In genomic region chr1:92947966-92948365, GRCm38 (mm10) we compare ENCODE assay signal across 17 mouse cellular contexts. TPM values are rescaled to one million over a fixed set of nuclear protein-coding genes. Genes with fewer than 3 reads are reported as not detected.
DNase-seq lines count a peak whose midpoint lies in the region.
"Had no signal": no experiment of that assay in that cellular context is flagged by ENCODE, and none has a peak within 500 bp of the region (broad histone marks: within the 10 kb centered on the region; RNA-seq: fewer than 3 reads in every experiment).

No protein-coding gene starts in this region.

- peak; percentile 77 for DNase-seq in heart, adult 11 months
- no peak for DNase-seq in heart, postnatal 10 days
- peak; percentile 36 for DNase-seq in kidney, adult 9 months
- no peak for DNase-seq in kidney, postnatal 10 days
- DNase-seq in testis, postnatal 10 days (ENCODE audit: low spot score) = peak; percentile 20
- DNase-seq in testis, postnatal 14 days (ENCODE audit: low spot score) = no peak
- DNase-seq: adrenal gland, adult 2 months; adrenal gland, postnatal 10 days; adrenal gland, postnatal 25 days; cerebellum, adult 11 months; cerebellum, adult 18-20 months; cerebellum, adult 8-10 months; cerebellum, postnatal 14 days; cerebellum, postnatal 36 days; embryo, embryonic 11 days had no signal

- intact Hi-C loops in heart, postnatal 10 days (cut with DNase I) = no loop called here

RNA-seq across cellular contexts. Expression of gene Gpr35, which starts 2.7 kb away (rescaled TPM):
- total RNA-seq in heart, postnatal 10 days (2021) = under 1 TPM; 0.29 to 0.45 TPM
- total RNA-seq: MEL had no signal

RNA-seq across cellular contexts. Expression of gene Capn10, which starts 13.8 kb away (rescaled TPM):
- total RNA-seq in heart, postnatal 10 days (2021) = 10 to 100 TPM in 1 of 2 experiments, 1 to 10 TPM in 1; 9.9 to 10.9 TPM

RNA-seq across cellular contexts. Expression of gene Rnpepl1, which starts 37.4 kb away (rescaled TPM):
- 10 to 100 TPM; 77.3 to 79.2 TPM for total RNA-seq in heart, postnatal 10 days (2021)

RNA-seq across cellular contexts. Expression of gene Dusp28, which starts 41.2 kb away (rescaled TPM):
- 10 to 100 TPM; 11.5 to 12.8 TPM for total RNA-seq in heart, postnatal 10 days (2021)

RNA-seq across cellular contexts. Expression of gene Ankmy1, which starts 45.3 kb away (rescaled TPM):
- under 1 TPM in 1 of 2 experiments, not detected in 1; 0.32 TPM for total RNA-seq in heart, postnatal 10 days (2021)
- total RNA-seq: common myeloid progenitor, adult 5-6 weeks; MEL had no signal

Comparison
In these comparisons a context has a peak if more than half of its experiments do, and no peak if none do; other contexts are left out.
1. DNase-seq: peak in heart, adult 11 months (single experiment), kidney, adult 9 months (single experiment) and testis, postnatal 10 days (single experiment); none in heart, postnatal 10 days (0 of 2), kidney, postnatal 10 days (single experiment) and testis, postnatal 14 days (single experiment).